8 mouse cellular contexts compared by ENCODE assay signal in the genomic region with DNA sequence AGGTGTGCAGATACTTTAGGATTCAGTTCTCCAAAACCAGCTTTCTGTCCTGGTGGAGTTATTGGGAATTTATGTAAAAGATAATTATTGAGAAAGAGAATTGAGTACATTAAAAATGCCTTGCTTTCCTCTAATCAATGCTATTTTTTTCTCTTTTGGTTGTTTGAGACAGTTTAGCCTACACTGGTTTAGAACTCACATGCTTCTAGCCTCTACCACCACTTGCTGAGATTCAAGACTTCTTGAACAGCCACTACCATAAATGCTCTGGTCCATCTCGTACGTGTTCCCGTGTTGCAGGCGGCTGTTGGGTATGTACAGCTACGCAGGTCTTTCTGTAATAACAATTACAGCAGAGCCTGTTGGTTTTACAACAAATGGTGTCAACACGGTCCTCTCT. TPM values are rescaled to one million over a fixed set of nuclear protein-coding genes. Genes with fewer than 3 reads are reported as not detected.
DNase-seq lines count a peak whose midpoint lies in the region; ATAC-seq and TF ChIP-seq lines count a peak whose summit lies in the region.

No protein-coding gene starts in this region.

- H3K4me1 ChIP-seq in liver, adult 2 months (ENCODE audit: control insufficient read depth, insufficient read depth, low read length): peaks cover 16% of the 10 kb centered on the region
- peaks cover 27% of the 10 kb centered on the region for H3K4me1 ChIP-seq in embryonic facial prominence, embryonic 15.5 days
- peaks cover 25% of the 10 kb centered on the region for H3K4me1 ChIP-seq in intestine, embryonic 16.5 days (ENCODE audit: control insufficient read depth, insufficient read depth, low read length)
- peaks cover 24% of the 10 kb centered on the region for H3K4me1 ChIP-seq in neural tube, embryonic 14.5 days (ENCODE audit: control insufficient read depth, insufficient read depth, low read length)
- peaks cover 17% of the 10 kb centered on the region for H3K4me1 ChIP-seq in thymus, adult 2 months (replicated peaks; ENCODE audit: control insufficient read depth, insufficient read depth, low read length)

- no peaks in the 10 kb centered on the region for H3K9me3 ChIP-seq in embryonic facial prominence, embryonic 15.5 days (replicated peaks)
- no peaks in the 10 kb centered on the region for H3K9me3 ChIP-seq in intestine, embryonic 16.5 days (ENCODE audit: control insufficient read depth, low read length)
- no peaks in the 10 kb centered on the region for H3K9me3 ChIP-seq in neural tube, embryonic 14.5 days (ENCODE audit: control insufficient read depth, low read length)

- no peak for ATAC-seq in embryonic facial prominence, embryonic 15.5 days (ENCODE audit: insufficient number of reproducible peaks, low FRiP score, low TSS enrichment, low read depth)
- no peak; the same call in 1 of the 2 replicates for ATAC-seq in intestine, embryonic 16.5 days
- peak; percentile 41 for ATAC-seq in neural tube, embryonic 14.5 days (ENCODE audit: low read depth)

- no peak for TF ChIP-seq POLR2A in liver, adult 2 months (IDR thresholded peaks at IDR 0.05; ENCODE audit: extremely low read depth, insufficient read depth, low read length)
- no peak for TF ChIP-seq POLR2A in thymus, adult 2 months (IDR thresholded peaks at IDR 0.05; ENCODE audit: control insufficient read depth, extremely low read depth, insufficient read depth, low read length, poor library complexity)

- H3K9ac ChIP-seq in liver, adult 2 months (ENCODE audit: low read depth, low read length): peak overlapping the region; percentile 59
- no peak overlapping the region for H3K9ac ChIP-seq in embryonic facial prominence, embryonic 15.5 days
- H3K9ac ChIP-seq in intestine, embryonic 16.5 days (ENCODE audit: low read depth, low read length): peak overlapping the region; percentile 97; the same call in 1 of the 2 replicates
- no peak overlapping the region for H3K9ac ChIP-seq in neural tube, embryonic 14.5 days (replicated peaks; ENCODE audit: low read depth, low read length)

- 13% methylated on average over 6 of the region's 6 CpGs for WGBS in liver, adult 2 months
- 64% methylated on average over 6 of the region's 6 CpGs for WGBS in embryonic facial prominence, embryonic 15.5 days
- WGBS in intestine, embryonic 16.5 days: 56% methylated on average over 6 of the region's 6 CpGs
- 53% methylated on average over 6 of the region's 6 CpGs for WGBS in neural tube, embryonic 14.5 days
- WGBS in thymus, adult 2 months: 81% methylated on average over 6 of the region's 6 CpGs

- H3K27me3 ChIP-seq in liver, adult 2 months (ENCODE audit: control insufficient read depth, insufficient read depth, low read length): no peaks in the 10 kb centered on the region
- no peaks in the 10 kb centered on the region for H3K27me3 ChIP-seq in embryonic facial prominence, embryonic 15.5 days
- H3K27me3 ChIP-seq in intestine, embryonic 16.5 days (replicated peaks; ENCODE audit: control insufficient read depth, insufficient read depth, low read length): no peaks in the 10 kb centered on the region
- H3K27me3 ChIP-seq in neural tube, embryonic 14.5 days (ENCODE audit: control insufficient read depth, insufficient read depth, low read length): no peaks in the 10 kb centered on the region
- H3K27me3 ChIP-seq in thymus, adult 2 months (ENCODE audit: control insufficient read depth, insufficient read depth, low read length): no peaks in the 10 kb centered on the region

- H3K27ac ChIP-seq in liver, adult 2 months (replicated peaks; ENCODE audit: insufficient read depth, low read depth, low read length): peak overlapping the region; percentile 73
- H3K27ac ChIP-seq in embryonic facial prominence, embryonic 15.5 days (replicated peaks): no peak overlapping the region
- H3K27ac ChIP-seq in intestine, embryonic 16.5 days (ENCODE audit: low read length): no peak overlapping the region
- no peak overlapping the region for H3K27ac ChIP-seq in neural tube, embryonic 14.5 days (ENCODE audit: low read depth, low read length)
- H3K27ac ChIP-seq in thymus, adult 2 months (ENCODE audit: control insufficient read depth, insufficient read depth, low read length): no peak overlapping the region

- peaks cover 11% of the 10 kb centered on the region for H3K36me3 ChIP-seq in liver, adult 2 months (ENCODE audit: control insufficient read depth, insufficient read depth, low read length)
- no peaks in the 10 kb centered on the region for H3K36me3 ChIP-seq in embryonic facial prominence, embryonic 15.5 days
- H3K36me3 ChIP-seq in intestine, embryonic 16.5 days (ENCODE audit: control insufficient read depth, insufficient read depth, low read length): no peaks in the 10 kb centered on the region
- H3K36me3 ChIP-seq in neural tube, embryonic 14.5 days (ENCODE audit: control insufficient read depth, insufficient read depth, low read length): no peaks in the 10 kb centered on the region
- H3K36me3 ChIP-seq in thymus, adult 2 months (ENCODE audit: control insufficient read depth, insufficient read depth, low read length): no peaks in the 10 kb centered on the region

- DNase-seq in liver, adult 2 months (ENCODE audit: extremely low read depth, low read depth, low spot score): no peak
- no peak for DNase-seq in liver
- no peak for DNase-seq in frontal cortex, postnatal 10 days (ENCODE audit: low spot score in 2 of 2)
- no peak for DNase-seq in thymus, adult 2 months
- no peak for DNase-seq in urinary bladder, postnatal 36 days (ENCODE audit: low spot score in 2 of 2)

- peaks cover 36% of the 10 kb centered on the region for H3K79me2 ChIP-seq in liver, adult 2 months (ENCODE audit: control insufficient read depth, insufficient read depth, low read length)

- no peak for TF ChIP-seq CTCF in liver, adult 2 months (IDR thresholded peaks at IDR 0.05; ENCODE audit: low read depth, low read length)
- TF ChIP-seq CTCF in thymus, adult 2 months (IDR thresholded peaks at IDR 0.05; ENCODE audit: borderline replicate concordance, control insufficient read depth, extremely low read depth, insufficient read depth, low read length, poor library complexity): no peak

- H3K4me2 ChIP-seq in embryonic facial prominence, embryonic 15.5 days (replicated peaks): peak overlapping the region; percentile 86
- H3K4me2 ChIP-seq in intestine, embryonic 16.5 days (ENCODE audit: low read depth, low read length): peak overlapping the region; percentile 68
- H3K4me2 ChIP-seq in neural tube, embryonic 14.5 days (ENCODE audit: low read depth, low read length): peak overlapping the region; percentile 99

- H3K4me3 ChIP-seq in liver, adult 2 months (ENCODE audit: insufficient read depth, low read depth, low read length): peak overlapping the region; percentile 26
- H3K4me3 ChIP-seq in embryonic facial prominence, embryonic 15.5 days (replicated peaks): peak overlapping the region; percentile 87
- H3K4me3 ChIP-seq in intestine, embryonic 16.5 days (ENCODE audit: low read length): peak overlapping the region; percentile 94
- H3K4me3 ChIP-seq in neural tube, embryonic 14.5 days (ENCODE audit: low read depth, low read length): peak overlapping the region; percentile 92
- H3K4me3 ChIP-seq in thymus, adult 2 months (ENCODE audit: control insufficient read depth, insufficient read depth, low read length): no peak overlapping the region

RNA-seq across cellular contexts. Expression of gene Abhd17c, which starts 0.7 kb away (rescaled TPM):
- total RNA-seq in liver, adult 2 months (2014; rRNA removed): 32.4 and 49.3 TPM in 2 replicates
- polyA plus RNA-seq in liver, adult 2 months (2012; rRNA removed): 102 and 104 TPM in 2 replicates
- polyA plus RNA-seq in embryonic facial prominence, embryonic 15.5 days (2015; fragmentation: Nextera tagmentation; extraction: Ambion mirVana): 39.5 and 41.6 TPM in 2 replicates
- polyA plus RNA-seq in intestine, embryonic 16.5 days (2015; fragmentation: Nextera tagmentation; extraction: Ambion mirVana): 12.5 and 15.1 TPM in 2 replicates
- 39.7 and 53.7 TPM in 2 replicates for polyA plus RNA-seq in neural tube, embryonic 14.5 days (2014; fragmentation: Nextera tagmentation; extraction: Ambion mirVana)
- 78.7 and 92.3 TPM in 2 replicates for polyA plus RNA-seq in thymus, adult 2 months (2012; rRNA removed)

Comparison
In these comparisons a context has a peak if more than half of its experiments do, and no peak if none do; other contexts are left out.
1. H3K9ac ChIP-seq: peak in liver, adult 2 months (single experiment) and intestine, embryonic 16.5 days (single experiment); none in embryonic facial prominence, embryonic 15.5 days (single experiment) and neural tube, embryonic 14.5 days (single experiment).
2. Peak in every context shown above with its lines, with median percentiles within 50 percentile points of each other: H3K4me2 ChIP-seq.